Mouse (Mus musculus): ENCODE results near the gene Dip2c.

DNA sequence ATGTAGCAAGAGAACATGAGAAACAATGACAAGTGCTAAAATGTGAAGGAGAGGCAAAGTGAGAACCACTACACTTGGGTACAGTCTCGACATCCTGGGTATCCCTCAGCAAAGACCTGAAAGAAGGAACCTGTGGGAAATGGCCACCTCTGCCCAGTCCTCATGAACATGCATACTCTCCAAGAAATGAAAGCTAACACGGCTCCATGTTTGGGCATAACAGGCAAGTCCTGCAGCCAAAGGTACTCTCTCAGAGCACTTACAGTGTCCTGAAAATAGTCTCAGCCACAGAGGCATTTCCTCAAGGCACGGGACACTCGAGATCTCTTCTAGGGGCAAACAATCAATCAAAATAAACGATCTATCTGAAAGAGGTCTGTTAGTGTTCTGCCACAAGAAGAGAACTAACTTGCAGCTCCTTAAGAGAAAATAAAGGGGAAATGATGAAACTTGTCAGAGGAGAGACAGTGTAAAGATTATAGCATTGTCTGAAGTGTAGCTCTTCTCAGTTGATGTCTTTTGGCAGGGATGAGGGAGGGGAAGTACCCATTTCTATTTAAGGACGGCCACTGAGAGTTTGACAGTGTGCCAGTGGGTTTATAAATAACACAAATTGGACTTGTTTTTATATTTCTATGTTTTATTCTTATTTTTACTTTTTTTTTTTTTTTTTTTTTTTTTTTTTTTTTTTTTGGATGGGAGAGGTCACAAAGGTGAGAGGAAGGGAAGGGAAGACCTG lies 228.0 kb downstream of the Dip2c start:
- TF ChIP-seq EP300 (IDR thresholded peaks at IDR 0.05) (no peak), CTCF (IDR thresholded peaks at IDR 0.05) (no peak)
